Mouse (Mus musculus) layer of hippocampus, adult 2 months (tissue): Measurements from ENCODE around the gene Slc25a35. TPM values are rescaled to one million over a fixed set of nuclear protein-coding genes. Genes with fewer than 3 reads are reported as not detected.
A peak's percentile ranks its signal among the peaks of the same experiment; 100 is the strongest.
"Not testable (repeated sequence)": the region's sequence is repeated elsewhere in the genome, so short reads cannot be mapped to it uniquely, and the experiment has no call there.

Experiments
- DNase-seq, 2 experiments: peaks; one replicate each; pipeline ENCODE4 v3.0.0; 2022; ENCODE audit warnings: low spot score in 2 of 2
- H3K27ac ChIP-seq: fragments of 200-600 bp; 2 replicates; pipeline ENCODE4 v1.8.1; 2022
- H3K4me3 ChIP-seq: fragments of 200-600 bp; 2 replicates; pipeline ENCODE4 v1.8.1; 2022; ENCODE audit warnings: mild to moderate bottlenecking
- CTCF ChIP-seq: fragments of 200-600 bp; conservative IDR thresholded peaks from 2 replicates; pipeline ENCODE4 v1.8.1; 2022; ENCODE audit warnings: antibody characterized with exemption, mild to moderate bottlenecking, moderate library complexity
- total RNA-seq, 2 experiments: library from RNA; stranded (reverse); gene quantifications; 2 replicates each; pipeline ENCODE4 v1.2.3; 2021

Gene Slc25a35
- total RNA-seq, 2 experiments from 2014 or later, result 5.8 to 6.2 TPM

GRCm38 (mm10) chr11:68994377-68994776 lies 26.4 kb downstream of the Slc25a35 start:
- H3K4me3 ChIP-seq, result no peak overlapping the region
- H3K27ac ChIP-seq, result no peak overlapping the region
- TF ChIP-seq CTCF, result peak; percentile 64
- no peak for DNase-seq

- TF ChIP-seq CTCF, result no peak
- no peak overlapping the region for H3K27ac ChIP-seq
- no peak for DNase-seq
- no peak overlapping the region for H3K4me3 ChIP-seq
Measured at GRCm38 (mm10) chr11:68997080-68997479, 29.1 kb downstream of the Slc25a35 start.

- not testable (repeated sequence) for DNase-seq, H3K27ac ChIP-seq, H3K4me3 ChIP-seq
Measured at GRCm38 (mm10) chr11:69002782-69003181, 34.9 kb downstream of the Slc25a35 start.

- TF ChIP-seq CTCF, result peak; percentile 55
- DNase-seq, result no peak
- Histone ChIP-seq H3K4me3 (no peak overlapping the region), H3K27ac (no peak overlapping the region)
Measured at GRCm38 (mm10) chr11:69003592-69003991, 35.7 kb downstream of the Slc25a35 start.

GRCm38 (mm10) chr11:69005193-69005592 lies 37.3 kb downstream of the Slc25a35 start:
- TF ChIP-seq CTCF, result no peak
- DNase-seq, result no peak
- H3K27ac ChIP-seq, result no peak overlapping the region
- no peak overlapping the region for H3K4me3 ChIP-seq

- H3K27ac ChIP-seq, DNase-seq, H3K4me3 ChIP-seq: not testable (repeated sequence)
Measured at GRCm38 (mm10) chr11:69006575-69006974, 38.6 kb downstream of the Slc25a35 start.

GRCm38 (mm10) chr11:69008182-69009121 lies 40.5 kb downstream of the Slc25a35 start, which contains the start of gene Pfas:
Pfas (minus strand) TSS chr11:69008460.
- H3K4me3 ChIP-seq, result peak within 1 kb of the TSS; percentile 62
- peak; percentile 89 to 94 for DNase-seq
- peak; percentile 40 for TF ChIP-seq CTCF
- peak within 1 kb of the TSS; percentile 59 for H3K27ac ChIP-seq

GRCm38 (mm10) chr11:69009508-69009907 lies 41.6 kb downstream of the Slc25a35 start:
- no peak for DNase-seq
- Histone ChIP-seq H3K27ac (no peak overlapping the region), H3K4me3 (no peak overlapping the region)
- no peak for TF ChIP-seq CTCF

- no peak for TF ChIP-seq CTCF
- no peak overlapping the region for H3K27ac ChIP-seq
- no peak for DNase-seq
- no peak overlapping the region for H3K4me3 ChIP-seq
Measured at GRCm38 (mm10) chr11:69010400-69011323, 42.7 kb downstream of the Slc25a35 start.

- DNase-seq, result not testable (repeated sequence)
- TF ChIP-seq CTCF, result peak; percentile 44
- peak overlapping the region; percentile 97; the same call in 1 of the 2 replicates for H3K27ac ChIP-seq
- peak overlapping the region; percentile 62; the same call in 1 of the 2 replicates for H3K4me3 ChIP-seq
Measured at GRCm38 (mm10) chr11:69011445-69011844, 43.5 kb downstream of the Slc25a35 start.

GRCm38 (mm10) chr11:69012071-69012601 lies 44.2 kb downstream of the Slc25a35 start:
- DNase-seq, result peak; percentile 88 to 91
- peak overlapping the region; percentile 97 for H3K27ac ChIP-seq
- no peak for TF ChIP-seq CTCF
- H3K4me3 ChIP-seq, result peak overlapping the region; percentile 62

GRCm38 (mm10) chr11:69015644-69016441 lies 47.9 kb downstream of the Slc25a35 start, which contains the start of gene Ctc1:
Ctc1 (plus strand) TSS chr11:69015911.
- DNase-seq, result peak; percentile 87 to 90
- peak within 1 kb of the TSS; percentile 93 for H3K27ac ChIP-seq
- TF ChIP-seq CTCF, result peak; percentile 83
- H3K4me3 ChIP-seq, result peak within 1 kb of the TSS; percentile 56
